Mouse (Mus musculus) thymus, postnatal 4 days (tissue): ENCODE data around the gene Agmat.

Experiments
- DNase-seq: peaks from one replicate; pipeline ENCODE4 v3.0.0; 2021

Agmat gene

DNA sequence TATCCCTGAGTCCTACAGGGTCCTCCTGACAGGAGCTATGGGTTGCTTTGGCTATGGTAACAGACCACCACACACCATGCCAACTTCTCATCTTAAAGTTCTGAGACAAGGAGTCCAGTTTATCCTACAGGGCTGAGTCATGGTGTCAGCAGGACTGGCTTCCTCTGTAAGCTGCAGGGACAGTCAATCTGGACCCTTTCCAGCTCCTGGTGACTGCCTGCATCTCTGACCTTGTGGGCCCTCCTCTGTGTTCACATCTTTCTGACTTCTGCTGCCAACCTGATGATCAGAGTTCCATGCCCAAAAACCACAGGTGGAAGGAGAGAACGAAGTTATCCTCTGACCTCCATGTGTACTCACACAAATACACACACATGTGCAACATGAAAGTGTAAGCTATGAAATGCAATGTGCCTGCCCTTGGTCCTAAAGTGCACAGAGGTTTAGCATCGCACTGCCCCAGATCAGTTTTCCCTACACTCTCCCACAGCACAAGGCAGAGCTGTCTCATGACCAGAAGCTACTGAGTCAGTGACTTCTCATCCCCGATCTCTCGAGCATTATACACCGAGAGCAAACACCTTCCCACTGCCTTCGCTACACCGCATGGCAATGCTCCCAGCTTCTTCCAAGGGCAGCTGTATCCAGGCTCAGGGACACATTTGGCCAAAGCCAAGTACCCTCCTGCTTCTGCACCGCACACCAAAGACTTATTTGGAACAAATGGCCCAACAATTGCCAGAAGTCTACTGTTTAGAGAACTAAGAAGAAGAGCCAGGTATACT, 34.9 kb downstream of the Agmat start:
- DNase-seq: no peak

GRCm38 (mm10) chr4:141784835-141785234, 38.4 kb downstream of the Agmat start:
- DNase-seq: no peak

DNA sequence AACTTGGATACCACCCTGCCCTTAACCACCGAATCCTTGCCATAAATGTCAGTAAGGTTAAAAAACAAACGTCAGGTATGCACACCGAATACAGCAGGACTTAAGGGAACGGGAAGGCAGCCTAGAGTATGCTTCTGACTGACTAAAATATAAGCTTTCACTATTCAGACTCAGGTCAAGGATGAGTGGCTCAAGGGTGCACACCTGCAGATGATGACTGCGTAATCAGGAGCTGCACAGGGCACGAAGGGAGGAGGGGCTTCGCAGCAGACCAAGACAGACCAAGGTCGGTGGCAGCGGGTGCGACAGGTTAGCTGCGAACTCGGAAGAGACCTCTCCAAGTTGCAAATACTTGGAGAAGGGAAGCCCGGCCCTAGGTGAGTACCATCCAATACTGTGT, 39.7 kb downstream of the Agmat start:
- DNase-seq: no peak

GRCm38 (mm10) chr4:141787046-141787445, 40.6 kb downstream of the Agmat start:
- DNase-seq: no peak

GRCm38 (mm10) chr4:141787462-141787861, 41.0 kb downstream of the Agmat start:
- no peak for DNase-seq

GRCm38 (mm10) chr4:141789564-141790218, 43.2 kb downstream of the Agmat start:
- DNase-seq: no peak

DNA sequence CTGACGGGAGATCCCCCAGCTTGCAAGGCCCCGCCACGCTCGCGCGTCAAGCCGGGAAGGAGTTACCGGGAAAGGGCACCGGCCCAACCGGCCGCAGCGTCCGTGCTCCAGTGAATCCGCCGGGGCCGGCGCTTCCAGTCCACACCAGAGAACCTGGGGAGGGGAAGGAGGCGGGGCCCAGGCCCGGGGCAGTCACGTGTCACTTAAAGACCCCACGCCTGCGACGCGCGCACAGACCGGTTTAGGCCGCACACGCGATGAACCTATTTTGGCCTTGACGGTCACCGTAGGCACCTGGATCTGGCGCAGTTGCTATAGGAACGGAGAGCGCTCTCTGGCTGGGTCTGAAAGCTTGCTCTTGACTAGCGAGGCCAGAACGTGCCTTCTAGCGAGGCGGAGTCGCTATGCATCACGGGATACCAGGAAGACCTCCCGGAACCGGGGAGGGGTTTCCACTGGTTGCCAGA, 44.1 kb downstream of the Agmat start, which contains the start of gene Dnajc16:
Dnajc16 (minus strand) TSS at position 408 of the 467 bp plus-strand sequence.
- peak; percentile 95 for DNase-seq

DNA sequence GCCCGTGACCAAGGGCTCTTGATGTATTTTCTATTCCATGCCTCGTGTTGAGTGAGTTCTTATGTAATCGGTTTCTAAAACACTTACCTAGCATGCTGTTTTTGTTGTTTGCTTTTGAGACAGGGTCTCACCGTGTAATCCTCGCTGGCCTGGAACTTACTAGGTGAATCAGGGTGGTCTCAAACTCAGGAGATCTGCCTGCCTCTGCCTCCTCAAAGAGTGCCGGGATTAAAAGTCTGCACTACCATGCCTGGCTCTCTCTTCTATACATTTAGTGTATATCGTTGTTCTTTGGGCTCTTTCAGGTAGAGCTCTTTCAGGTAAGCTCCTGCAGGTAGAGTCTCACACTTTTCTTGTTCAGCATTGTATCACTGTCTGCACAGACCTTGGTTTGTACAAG, 45.0 kb downstream of the Agmat start:
- DNase-seq: no peak

DNA sequence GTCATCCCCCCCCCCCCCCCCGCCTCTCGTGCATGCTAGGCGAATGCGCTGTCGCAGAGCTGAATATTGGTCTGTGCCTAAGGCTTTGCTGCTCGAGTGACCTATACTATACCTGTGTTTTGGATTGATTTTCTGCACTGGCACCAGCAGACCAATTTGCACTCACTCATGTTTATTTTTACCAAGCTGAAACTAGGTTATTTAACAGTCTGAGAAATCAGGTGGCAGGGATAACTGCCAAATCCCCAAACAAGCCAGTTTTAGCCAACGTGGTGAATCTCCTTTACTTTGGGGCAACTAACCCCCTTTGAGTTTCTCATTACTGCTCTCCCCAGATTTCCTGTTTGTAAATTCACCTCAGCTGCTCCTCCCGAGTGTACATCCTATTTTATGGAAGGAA, 45.5 kb downstream of the Agmat start:
- no peak for DNase-seq

GRCm38 (mm10) chr4:141792554-141793281, 46.2 kb downstream of the Agmat start:
- no peak for DNase-seq

DNA sequence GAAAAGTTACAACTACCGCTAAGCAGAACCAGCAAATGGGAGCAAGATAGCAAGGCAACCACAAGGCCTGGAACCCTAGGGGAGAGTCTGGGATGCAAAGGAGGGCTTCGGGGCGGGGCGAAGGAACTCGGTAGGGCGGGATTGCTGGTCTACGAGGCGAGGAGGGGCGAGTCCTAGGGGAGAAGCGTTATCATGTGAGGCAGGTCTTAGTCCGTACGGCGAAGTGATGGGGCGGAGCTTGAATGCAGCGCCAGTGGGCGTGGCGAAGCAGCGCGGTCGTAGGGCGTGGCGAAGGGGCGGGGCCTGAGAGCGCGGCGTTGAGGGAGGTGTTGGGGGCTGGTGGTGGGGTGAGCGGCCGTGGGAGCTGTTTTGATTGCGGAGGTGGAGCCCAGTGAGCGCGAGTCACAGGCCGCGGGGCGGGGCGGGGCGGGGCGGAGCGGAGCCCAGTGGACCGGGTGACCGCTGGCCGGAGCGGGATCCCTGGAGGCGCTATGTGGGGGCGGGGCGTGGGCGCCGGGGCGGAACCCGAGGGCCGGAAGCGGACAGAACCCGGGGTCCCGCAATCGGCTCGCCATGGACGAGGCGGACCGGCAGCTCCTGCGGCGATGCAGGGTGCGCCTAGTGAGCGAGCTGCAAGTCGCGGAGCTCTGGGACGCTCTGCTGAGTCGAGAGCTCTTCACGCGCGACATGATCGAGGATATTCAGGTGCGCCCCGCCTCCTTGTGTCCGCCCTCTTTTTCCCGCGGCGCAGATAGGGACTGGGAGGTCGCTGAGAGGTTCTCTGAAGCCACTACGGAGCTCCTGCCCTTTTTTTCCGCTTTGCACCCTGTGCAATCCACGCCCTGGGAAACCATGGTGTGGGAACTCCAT, 47.0 kb downstream of the Agmat start, which contains the start of gene Casp9:
Casp9 (plus strand) TSS at position 331 of the 870 bp plus-strand sequence.
- peak; percentile 99 for DNase-seq

DNA sequence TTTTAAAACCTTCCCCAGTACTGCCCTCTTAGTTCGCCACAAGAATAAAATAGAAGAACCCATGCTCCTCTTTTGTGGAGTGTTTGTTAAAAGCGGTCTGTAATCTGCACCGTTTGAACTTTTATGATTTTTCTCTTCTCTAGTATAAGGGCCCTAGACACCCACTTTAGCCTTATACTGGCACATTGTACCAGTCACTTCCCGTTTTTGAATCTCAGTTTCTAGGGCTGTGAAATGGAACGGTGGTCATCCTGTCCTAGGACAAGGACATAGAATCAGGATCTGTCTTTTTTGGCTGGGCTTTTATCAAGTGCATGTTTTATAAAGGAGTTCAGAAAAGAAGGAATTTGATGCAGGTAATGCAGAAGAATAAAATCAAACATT, 47.7 kb downstream of the Agmat start:
- DNase-seq: no peak

GRCm38 (mm10) chr4:141796356-141796755, 49.9 kb downstream of the Agmat start:
- DNase-seq: no peak

GRCm38 (mm10) chr4:141796954-141797353, 50.5 kb downstream of the Agmat start:
- no peak for DNase-seq

DNA sequence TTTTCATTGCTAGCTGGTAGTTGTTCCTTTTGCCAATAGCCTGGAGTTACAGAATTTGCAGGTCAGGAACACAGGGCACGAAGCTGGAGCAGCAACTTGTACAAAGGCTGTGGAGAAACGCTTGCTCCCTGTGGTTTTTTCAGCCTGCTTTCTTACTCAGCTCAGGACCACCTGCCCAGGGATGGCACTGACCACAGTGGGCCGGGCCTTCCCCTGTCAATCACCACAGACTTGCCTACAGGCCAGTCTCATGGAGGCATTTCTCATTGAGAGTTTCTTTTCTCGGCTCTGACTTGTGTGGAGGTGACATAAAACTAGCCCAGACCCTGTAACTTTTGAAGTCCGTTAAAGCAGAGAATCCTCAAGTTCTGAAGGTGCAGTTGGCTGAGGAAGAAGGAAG, 51.1 kb downstream of the Agmat start:
- no peak for DNase-seq

DNA sequence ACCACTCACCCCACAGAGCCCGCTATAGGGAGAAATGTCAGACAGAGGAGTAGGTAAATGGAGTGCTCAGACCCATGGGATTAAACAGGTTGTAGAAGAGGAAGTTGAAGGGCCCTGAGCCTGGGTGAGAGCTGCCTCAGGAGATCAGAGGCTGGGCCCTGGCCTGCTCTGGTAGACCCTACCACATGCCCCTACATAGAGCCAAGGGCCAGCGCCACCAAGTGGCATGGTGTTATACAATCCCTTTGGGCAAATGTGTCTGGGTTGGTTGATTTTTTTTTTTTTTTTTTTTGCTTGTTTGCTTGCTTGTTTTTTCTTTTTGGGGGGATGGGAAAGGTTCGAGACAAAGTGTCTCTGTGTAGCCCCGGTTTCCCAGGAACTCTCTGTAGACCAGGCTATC, 57.6 kb downstream of the Agmat start:
- peak; percentile 30 for DNase-seq

- DNase-seq: peak; percentile 2
Measured at GRCm38 (mm10) chr4:141805886-141806285, 59.4 kb downstream of the Agmat start.
